In genomic region chr4:135494521-135495396, GRCm38 (mm10) we compare ENCODE assay signal across 8 mouse cellular contexts. TPM values are rescaled to one million over a fixed set of nuclear protein-coding genes. Genes with fewer than 3 reads are reported as not detected.
DNase-seq lines count a peak whose midpoint lies in the region; ATAC-seq and TF ChIP-seq lines count a peak whose summit lies in the region.

Gene Stpg1, plus strand, starts transcription at chr4:135494790.
Gene Nipal3, minus strand, starts transcription at chr4:135495038.

- peak within 1 kb of the TSS; percentile 88 for H3K4me3 ChIP-seq in E14TG2a.4 (replicated peaks; ENCODE audit: low read length)
- H3K4me3 ChIP-seq in forebrain, embryonic 12.5 days (replicated peaks): peak within 1 kb of the TSS; percentile 75
- peak within 1 kb of the TSS; percentile 81 for H3K4me3 ChIP-seq in heart, postnatal 0 days (ENCODE audit: low read depth, low read length)
- H3K4me3 ChIP-seq in liver, embryonic 16.5 days (ENCODE audit: low read depth, low read length): peak within 1 kb of the TSS; percentile 86
- peak within 1 kb of the TSS; percentile 56 for H3K4me3 ChIP-seq in neural tube, embryonic 14.5 days (ENCODE audit: low read depth, low read length)

- peak within 1 kb of the TSS; percentile 48 for H3K9ac ChIP-seq in forebrain, embryonic 12.5 days
- peak within 1 kb of the TSS; percentile 56 for H3K9ac ChIP-seq in heart, postnatal 0 days (replicated peaks; ENCODE audit: low read depth, low read length)
- peak within 1 kb of the TSS; percentile 63 for H3K9ac ChIP-seq in liver, embryonic 16.5 days (ENCODE audit: low read depth, low read length)
- peak within 1 kb of the TSS; percentile 47 for H3K9ac ChIP-seq in neural tube, embryonic 14.5 days (replicated peaks; ENCODE audit: low read depth, low read length)

- TF ChIP-seq EP300 in heart, postnatal 0 days (IDR thresholded peaks at IDR 0.05; ENCODE audit: low read depth): no peak

- DNase-seq in c-Kit-positive CD71-positive TER-119-positive erythroid progenitor cells, embryonic 14.5 days (ENCODE audit: low spot score): peak; percentile 90
- DNase-seq in heart, postnatal 0 days (ENCODE audit: low spot score): peak; percentile 96
- DNase-seq in kidney, postnatal 4 days: peak; percentile 89 to 94
- DNase-seq in testis, postnatal 10 days (ENCODE audit: low spot score): peak; percentile 83

- no peaks in the 10 kb centered on the region for H3K9me3 ChIP-seq in E14TG2a.4 (ENCODE audit: low read length)
- H3K9me3 ChIP-seq in forebrain, embryonic 12.5 days: no peaks in the 10 kb centered on the region
- no peaks in the 10 kb centered on the region for H3K9me3 ChIP-seq in heart, postnatal 0 days (replicated peaks; ENCODE audit: control insufficient read depth, low read length)
- no peaks in the 10 kb centered on the region for H3K9me3 ChIP-seq in liver, embryonic 16.5 days (replicated peaks; ENCODE audit: control insufficient read depth, low read length)
- H3K9me3 ChIP-seq in neural tube, embryonic 14.5 days (ENCODE audit: control insufficient read depth, low read length): no peaks in the 10 kb centered on the region

- 0 out of 2 replicates have a peak within 1 kb of the TSS, but pooled peaks have one; percentile 36 for H3K27ac ChIP-seq in forebrain, embryonic 12.5 days
- H3K27ac ChIP-seq in heart, postnatal 0 days (ENCODE audit: low read depth): peak within 1 kb of the TSS; percentile 49
- H3K27ac ChIP-seq in liver, embryonic 16.5 days (ENCODE audit: low read length): peak within 1 kb of the TSS; percentile 60
- 0 out of 2 replicates have a peak within 1 kb of the TSS, but pooled peaks have one; percentile 5 for H3K27ac ChIP-seq in neural tube, embryonic 14.5 days (ENCODE audit: low read depth, low read length)

- peaks cover 15% of the 10 kb centered on the region for H3K36me3 ChIP-seq in E14TG2a.4 (ENCODE audit: insufficient read depth, low read length)
- H3K36me3 ChIP-seq in forebrain, embryonic 12.5 days (replicated peaks): no peaks in the 10 kb centered on the region
- H3K36me3 ChIP-seq in heart, postnatal 0 days (replicated peaks; ENCODE audit: control insufficient read depth, insufficient read depth, low read length): 0 out of 2 replicates have a peak, but pooled peaks cover 1% of the 10 kb centered on the region
- no peaks in the 10 kb centered on the region for H3K36me3 ChIP-seq in liver, embryonic 16.5 days (ENCODE audit: control insufficient read depth, insufficient read depth)
- peaks cover 4% of the 10 kb centered on the region for H3K36me3 ChIP-seq in neural tube, embryonic 14.5 days (ENCODE audit: control insufficient read depth, insufficient read depth, low read length)

- TF ChIP-seq CTCF in E14TG2a.4 (conservative IDR thresholded peaks at IDR 0.05; ENCODE audit: low read length): peak; percentile 54
- TF ChIP-seq CTCF in heart, postnatal 0 days (IDR thresholded peaks at IDR 0.05; ENCODE audit: low read depth): peak; percentile 53

- peaks cover 63% of the 10 kb centered on the region for H3K4me1 ChIP-seq in E14TG2a.4 (replicated peaks; ENCODE audit: low read depth, low read length)
- H3K4me1 ChIP-seq in forebrain, embryonic 12.5 days: peaks cover 16% of the 10 kb centered on the region
- peaks cover 12% of the 10 kb centered on the region for H3K4me1 ChIP-seq in heart, postnatal 0 days (ENCODE audit: control insufficient read depth, insufficient read depth)
- peaks cover 14% of the 10 kb centered on the region for H3K4me1 ChIP-seq in liver, embryonic 16.5 days (ENCODE audit: control insufficient read depth, low read depth, low read length)
- H3K4me1 ChIP-seq in neural tube, embryonic 14.5 days (ENCODE audit: control insufficient read depth, insufficient read depth, low read length): peaks cover 8% of the 10 kb centered on the region

- under 1% methylated on average over 53 of the region's 53 CpGs for WGBS in forebrain, embryonic 12.5 days
- under 1% methylated on average over 53 of the region's 53 CpGs for WGBS in heart, postnatal 0 days
- under 1% methylated on average over 53 of the region's 53 CpGs for WGBS in liver, embryonic 16.5 days (ENCODE audit: insufficient replicate concordance)
- WGBS in neural tube, embryonic 14.5 days: under 1% methylated on average over 53 of the region's 53 CpGs

- peak; percentile 94 for ATAC-seq in forebrain, embryonic 12.5 days (ENCODE audit: low FRiP score)
- peak; percentile 94 for ATAC-seq in heart, postnatal 0 days (ENCODE audit: insufficient read depth, low read depth)
- ATAC-seq in liver, embryonic 16.5 days (ENCODE audit: low read depth): peak; percentile 99
- ATAC-seq in neural tube, embryonic 14.5 days (ENCODE audit: low read depth): peak; percentile 97

- peak within 1 kb of the TSS; percentile 99 for H3K4me2 ChIP-seq in forebrain, embryonic 12.5 days
- peak within 1 kb of the TSS; percentile 98 for H3K4me2 ChIP-seq in heart, postnatal 0 days (ENCODE audit: low read depth, low read length)
- H3K4me2 ChIP-seq in liver, embryonic 16.5 days (ENCODE audit: low read depth, low read length): peak within 1 kb of the TSS; percentile 96
- peak within 1 kb of the TSS; percentile 90 for H3K4me2 ChIP-seq in neural tube, embryonic 14.5 days (ENCODE audit: low read depth, low read length)

- no peaks in the 10 kb centered on the region for H3K27me3 ChIP-seq in E14TG2a.4 (ENCODE audit: insufficient read depth, low read length)
- H3K27me3 ChIP-seq in forebrain, embryonic 12.5 days: peaks cover 23% of the 10 kb centered on the region
- no peaks in the 10 kb centered on the region for H3K27me3 ChIP-seq in heart, postnatal 0 days (ENCODE audit: control insufficient read depth, insufficient read depth, low read length)
- no peaks in the 10 kb centered on the region for H3K27me3 ChIP-seq in liver, embryonic 16.5 days (ENCODE audit: control insufficient read depth, insufficient read depth, low read depth, low read length)
- no peaks in the 10 kb centered on the region for H3K27me3 ChIP-seq in neural tube, embryonic 14.5 days (ENCODE audit: control insufficient read depth, insufficient read depth, low read length)

RNA-seq across cellular contexts. Expression of gene Stpg1, which starts in this region (rescaled TPM):
- 0.19 and 0.36 TPM in 2 replicates for polyA plus RNA-seq in forebrain, embryonic 12.5 days (2016; fragmentation: Nextera tagmentation; extraction: Ambion mirVana)
- not detected in 2 replicates for total RNA-seq in heart, postnatal 0 days (2014; rRNA removed; ENCODE audit: low replicate concordance)
- polyA plus RNA-seq in heart, postnatal 0 days (2015; fragmentation: Nextera tagmentation; extraction: Ambion mirVana): 0.18 and 0.37 TPM in 2 replicates
- not detected in 2 replicates for polyA plus RNA-seq in liver, embryonic 16.5 days (2015; fragmentation: Nextera tagmentation; extraction: Ambion mirVana)
- 0.40 and 0.46 TPM in 2 replicates for polyA plus RNA-seq in neural tube, embryonic 14.5 days (2014; fragmentation: Nextera tagmentation; extraction: Ambion mirVana)

RNA-seq across cellular contexts. Expression of gene Nipal3, which starts in this region (rescaled TPM):
- 2.1 and 4.3 TPM in 2 replicates for polyA plus RNA-seq in forebrain, embryonic 12.5 days (2016; fragmentation: Nextera tagmentation; extraction: Ambion mirVana)
- total RNA-seq in heart, postnatal 0 days (2014; rRNA removed; ENCODE audit: low replicate concordance): 21.6 and 28.7 TPM in 2 replicates
- polyA plus RNA-seq in heart, postnatal 0 days (2015; fragmentation: Nextera tagmentation; extraction: Ambion mirVana): 4.7 and 5.1 TPM in 2 replicates
- polyA plus RNA-seq in liver, embryonic 16.5 days (2015; fragmentation: Nextera tagmentation; extraction: Ambion mirVana): 2.7 and 3.2 TPM in 2 replicates
- polyA plus RNA-seq in neural tube, embryonic 14.5 days (2014; fragmentation: Nextera tagmentation; extraction: Ambion mirVana): 4.8 and 14.9 TPM in 2 replicates

Comparison
In these comparisons a context has a peak if more than half of its experiments do, and no peak if none do; other contexts are left out.
1. Peak in every context shown above with its lines: DNase-seq, ATAC-seq, H3K4me3 ChIP-seq and H3K27ac ChIP-seq.
2. H3K27ac ChIP-seq: peak in every context shown above with its lines; median percentile 60 in liver, embryonic 16.5 days; 49 in heart, postnatal 0 days; 36 in forebrain, embryonic 12.5 days; 5 in neural tube, embryonic 14.5 days.